18 mouse cellular contexts compared by ENCODE assay signal in genomic region chr2:129112924-129113323, GRCm38 (mm10). TPM values are rescaled to one million over a fixed set of nuclear protein-coding genes. Genes with fewer than 3 reads are reported as not detected.
DNase-seq lines count a peak whose midpoint lies in the region; TF ChIP-seq lines count a peak whose summit lies in the region.
"Had no signal": no experiment of that assay in that cellular context is flagged by ENCODE, and none has a peak within 500 bp of the region (broad histone marks: within the 10 kb centered on the region; RNA-seq: fewer than 3 reads in every experiment).

No protein-coding gene starts in this region.

- TF ChIP-seq CTCF in layer of hippocampus, adult 2 months (conservative IDR thresholded peaks at IDR 0.05): no peak

- peak; percentile 35 to 56 for DNase-seq in layer of hippocampus, adult 2 months (ENCODE audit: low spot score in 2 of 2)
- DNase-seq in layer of hippocampus, adult 11-12 months (ENCODE audit: low spot score): no peak
- peak; percentile 56 for DNase-seq in layer of hippocampus, adult 9-10 months (ENCODE audit: low spot score)
- no peak for DNase-seq in layer of hippocampus, postnatal 25 days (ENCODE audit: extremely low spot score in 1 of 2, low spot score in 1 of 2)
- DNase-seq in layer of hippocampus, adult 9-11 months: peak; percentile 44
- no peak for DNase-seq in layer of hippocampus, postnatal 36 days
- DNase-seq in brain, adult 2 months (ENCODE audit: low read depth, low spot score): peak; percentile 32
- no peak for DNase-seq in kidney, postnatal 10 days
- DNase-seq: adrenal gland, adult 2 months; adrenal gland, adult 8-10 months; adrenal gland, postnatal 10 days; adrenal gland, postnatal 14 days; adrenal gland, postnatal 25 days; adrenal gland, postnatal 36 days; B cell, adult 2 months; cerebellum, adult 11 months; cerebellum, adult 11-12 months; cerebellum, adult 18-20 months had no signal

- H3K4me3 ChIP-seq in layer of hippocampus, adult 2 months: no peak overlapping the region

- H3K27ac ChIP-seq in layer of hippocampus, adult 2 months: no peak overlapping the region

RNA-seq across cellular contexts. Expression of gene Polr1b, which starts 12.1 kb away (rescaled TPM):
- 10 to 100 TPM; 16.2 to 17.2 TPM for total RNA-seq in layer of hippocampus, adult 2 months (2021)
- total RNA-seq in layer of hippocampus, postnatal 25 days (2021): 10 to 100 TPM; 14.9 to 15.5 TPM
- 10 to 100 TPM; 16.0 to 18.3 TPM for total RNA-seq in layer of hippocampus, postnatal 36 days (2021)

RNA-seq across cellular contexts. Expression of gene Chchd5, which starts 16.6 kb away (rescaled TPM):
- 10 to 100 TPM; 12.1 to 14.1 TPM for total RNA-seq in layer of hippocampus, adult 2 months (2021)
- 10 to 100 TPM; 12.8 to 13.6 TPM for total RNA-seq in layer of hippocampus, postnatal 25 days (2021)
- total RNA-seq in layer of hippocampus, postnatal 36 days (2021): 10 to 100 TPM; 10.8 to 12.4 TPM

RNA-seq across cellular contexts. Expression of gene Ttl, which starts 47.2 kb away (rescaled TPM):
- total RNA-seq in layer of hippocampus, adult 2 months (2021): 10 to 100 TPM; 33.2 to 33.5 TPM
- 10 to 100 TPM; 32.8 to 35.2 TPM for total RNA-seq in layer of hippocampus, postnatal 25 days (2021)
- 10 to 100 TPM; 32.2 to 33.4 TPM for total RNA-seq in layer of hippocampus, postnatal 36 days (2021)

Comparison
In these comparisons a context has a peak if more than half of its experiments do, and no peak if none do; other contexts are left out.
1. DNase-seq: peak in layer of hippocampus, adult 2 months (2 of 2), layer of hippocampus, adult 9-10 months (single experiment), layer of hippocampus, adult 9-11 months (single experiment) and brain, adult 2 months (single experiment); none in layer of hippocampus, adult 11-12 months (single experiment), layer of hippocampus, postnatal 25 days (0 of 2), layer of hippocampus, postnatal 36 days (0 of 2) and kidney, postnatal 10 days (single experiment).